ENCODE assay signal across 8 mouse cellular contexts in genomic region chr9:118926688-118927321, GRCm38 (mm10). TPM values are rescaled to one million over a fixed set of nuclear protein-coding genes. Genes with fewer than 3 reads are reported as not detected.
DNase-seq lines count a peak whose midpoint lies in the region; ATAC-seq and TF ChIP-seq lines count a peak whose summit lies in the region.

No protein-coding gene starts in this region.

- H3K9ac ChIP-seq in embryonic facial prominence, embryonic 15.5 days: peak overlapping the region; percentile 94
- H3K9ac ChIP-seq in liver, postnatal 0 days (replicated peaks): peak overlapping the region; percentile 80

- DNase-seq in CD4-positive, CD25-positive, alpha-beta regulatory T cell, adult 2 months (ENCODE audit: low read depth, low spot score): peak; percentile 71
- peak; percentile 74 for DNase-seq in adrenal gland, adult 2 months
- DNase-seq in heart, postnatal 14 days: peak; percentile 50 to 60
- DNase-seq in layer of hippocampus, adult 2 months (ENCODE audit: low spot score in 2 of 2): peak; percentile 67 to 77
- DNase-seq in liver, postnatal 0 days: peak; percentile 55
- peak; percentile 55 for DNase-seq in yolk sac, embryonic 10.5 days (ENCODE audit: low spot score)

- intact Hi-C loops in heart, postnatal 14 days (cut with DNase I): loop anchor here (2.0 to 5.0 kb wide), 2 partner anchors 50 to 78 kb away; no protein-coding TSS in a partner anchor

- H3K27ac ChIP-seq in embryonic facial prominence, embryonic 15.5 days (replicated peaks): peak overlapping the region; percentile 96
- H3K27ac ChIP-seq in layer of hippocampus, adult 2 months: peak overlapping the region; percentile 92
- H3K27ac ChIP-seq in liver, postnatal 0 days (ENCODE audit: low read depth): peak overlapping the region; percentile 71
- peak overlapping the region; percentile 78 for H3K27ac ChIP-seq in olfactory bulb, adult 2 months (ENCODE audit: insufficient read depth, low read depth, low read length)

- 0 out of 2 replicates have a peak, but pooled peaks cover 2% of the 10 kb centered on the region for H3K36me3 ChIP-seq in embryonic facial prominence, embryonic 15.5 days
- no peaks in the 10 kb centered on the region for H3K36me3 ChIP-seq in liver, postnatal 0 days (replicated peaks; ENCODE audit: insufficient read depth, low read length)

- H3K27me3 ChIP-seq in embryonic facial prominence, embryonic 15.5 days: no peaks in the 10 kb centered on the region
- no peaks in the 10 kb centered on the region for H3K27me3 ChIP-seq in liver, postnatal 0 days (ENCODE audit: insufficient read depth, low read length)

- peaks cover 46% of the 10 kb centered on the region for H3K4me1 ChIP-seq in embryonic facial prominence, embryonic 15.5 days
- peaks cover 23% of the 10 kb centered on the region for H3K4me1 ChIP-seq in liver, postnatal 0 days (ENCODE audit: insufficient read depth)
- H3K4me1 ChIP-seq in olfactory bulb, adult 2 months (ENCODE audit: control insufficient read depth, insufficient read depth, low read length): peaks cover 31% of the 10 kb centered on the region

- no peak for ATAC-seq in embryonic facial prominence, embryonic 15.5 days (ENCODE audit: insufficient number of reproducible peaks, low FRiP score, low TSS enrichment, low read depth)
- peak; percentile 3; the same call in 1 of the 2 replicates for ATAC-seq in liver, postnatal 0 days

- TF ChIP-seq CTCF in layer of hippocampus, adult 2 months (conservative IDR thresholded peaks at IDR 0.05): no peak
- no peak for TF ChIP-seq CTCF in liver, postnatal 0 days (IDR thresholded peaks at IDR 0.05; ENCODE audit: low read depth)
- no peak for TF ChIP-seq CTCF in olfactory bulb, adult 2 months (IDR thresholded peaks at IDR 0.05; ENCODE audit: insufficient read depth, low read depth, low read length)

- no peaks in the 10 kb centered on the region for H3K9me3 ChIP-seq in embryonic facial prominence, embryonic 15.5 days (replicated peaks)
- no peaks in the 10 kb centered on the region for H3K9me3 ChIP-seq in liver, postnatal 0 days (ENCODE audit: low read length)

- peak overlapping the region; percentile 86 for H3K4me3 ChIP-seq in embryonic facial prominence, embryonic 15.5 days (replicated peaks)
- H3K4me3 ChIP-seq in layer of hippocampus, adult 2 months: peak overlapping the region; percentile 88
- peak overlapping the region; percentile 85 for H3K4me3 ChIP-seq in liver, postnatal 0 days (ENCODE audit: low read depth, low read length)
- peak overlapping the region; percentile 93 for H3K4me3 ChIP-seq in olfactory bulb, adult 2 months (ENCODE audit: insufficient read depth, low read depth, low read length)

- WGBS in embryonic facial prominence, embryonic 15.5 days: 1% methylated on average over 41 of the region's 68 CpGs
- under 1% methylated on average over 38 of the region's 68 CpGs for WGBS in liver, postnatal 0 days (ENCODE audit: insufficient replicate concordance)
- WGBS in olfactory bulb, adult 2 months: 12% methylated on average over 67 of the region's 68 CpGs

- peak overlapping the region; percentile 96 for H3K4me2 ChIP-seq in embryonic facial prominence, embryonic 15.5 days (replicated peaks)
- H3K4me2 ChIP-seq in liver, postnatal 0 days (ENCODE audit: low read depth, low read length): peak overlapping the region; percentile 98

- TF ChIP-seq POLR2A in olfactory bulb, adult 2 months (IDR thresholded peaks at IDR 0.05; ENCODE audit: insufficient read depth, low read depth, low read length): no peak

- no peak for TF ChIP-seq EP300 in liver, postnatal 0 days (IDR thresholded peaks at IDR 0.05; ENCODE audit: low read depth)

RNA-seq across cellular contexts. Expression of gene Ctdspl, which starts 0.6 kb away (rescaled TPM):
- total RNA-seq in adrenal gland, adult 2 months (2021): 10 to 100 TPM; 28.0 to 33.1 TPM
- polyA plus RNA-seq in adrenal gland, adult 2 months (2012; rRNA removed): 19.8 and 21.0 TPM in 2 replicates
- 18.5 and 19.2 TPM in 2 replicates for polyA plus RNA-seq in embryonic facial prominence, embryonic 15.5 days (2015; fragmentation: Nextera tagmentation; extraction: Ambion mirVana)
- total RNA-seq in heart, postnatal 14 days (2021): 10 to 100 TPM; 12.3 to 13.7 TPM
- total RNA-seq in layer of hippocampus, adult 2 months (2021): 10 to 100 TPM; 23.9 to 28.0 TPM
- 2.2 and 2.4 TPM in 2 replicates for polyA plus RNA-seq in liver, postnatal 0 days (2015; fragmentation: Nextera tagmentation; extraction: Ambion mirVana)
- polyA plus RNA-seq in olfactory bulb, adult 2 months (2012; ENCODE audit: insufficient read depth, insufficient read length, low replicate concordance, missing spikeins): not detected in 2 replicates
